Mouse (Mus musculus): ENCODE data around the gene Rasa3. TPM values are rescaled to one million over a fixed set of nuclear protein-coding genes. Genes with fewer than 3 reads are reported as not detected.
A peak's percentile ranks its signal among the peaks of the same experiment; 100 is the strongest.

The Rasa3 gene
- polyA plus RNA-seq, 1 experiment from 2014 or later: 20.9 TPM

- Histone ChIP-seq H3K9ac (ENCODE audit: low read length) (no peak overlapping the region), H3K4me1 (ENCODE audit: control insufficient read depth in 2 of 2, insufficient read depth in 2 of 2, low read length in 2 of 2) (peaks cover 22 to 33% of the 10 kb centered on the region in 2 experiments), H3K36me3 (ENCODE audit: control insufficient read depth, insufficient read depth, low read length) (no peaks in the 10 kb centered on the region), H3K27me3 (ENCODE audit: control insufficient read depth, insufficient read depth, low read length) (no peaks in the 10 kb centered on the region), H3K4me2 (ENCODE audit: low read length) (no peak overlapping the region), H3K4me3 (ENCODE audit: control insufficient read depth in 1 of 2, insufficient read depth in 1 of 2, low read depth in 1 of 2, low read length in 2 of 2) (no peak overlapping the region), H3K27ac (replicated peaks in 1 of 2; ENCODE audit: control insufficient read depth in 1 of 2, insufficient read depth in 1 of 2, low read depth in 2 of 2, low read length in 2 of 2) (no peak overlapping the region), H3K9me3 (ENCODE audit: control insufficient read depth, low read length) (no peaks in the 10 kb centered on the region)
- 74% methylated on average over 9 of the region's 9 CpGs for WGBS
- no peak for ATAC-seq (ENCODE audit: insufficient number of reproducible peaks, insufficient read depth, low FRiP score, low read depth)
Measured at GRCm38 (mm10) chr8:13640452-13640883, 36.9 kb downstream of the Rasa3 start.

- no peak overlapping the region for H3K4me2 ChIP-seq (ENCODE audit: low read length)
- H3K27me3 ChIP-seq (ENCODE audit: control insufficient read depth, insufficient read depth, low read length): no peaks in the 10 kb centered on the region
- no peak overlapping the region for H3K4me3 ChIP-seq (ENCODE audit: control insufficient read depth in 1 of 2, insufficient read depth in 1 of 2, low read depth in 1 of 2, low read length in 2 of 2)
- peaks cover 22% of the 10 kb centered on the region; the same call in 1 of the 2 replicates for H3K36me3 ChIP-seq (ENCODE audit: control insufficient read depth, insufficient read depth, low read length)
- ATAC-seq (ENCODE audit: insufficient number of reproducible peaks, insufficient read depth, low FRiP score, low read depth): no peak
- peak overlapping the region in 1 of 2 experiments; percentile 31; a peak in 1 of 4 replicates for H3K27ac ChIP-seq (replicated peaks in 1 of 2; ENCODE audit: control insufficient read depth in 1 of 2, insufficient read depth in 1 of 2, low read depth in 2 of 2, low read length in 2 of 2)
- 79% methylated on average over 6 of the region's 6 CpGs for WGBS
- H3K9me3 ChIP-seq (ENCODE audit: control insufficient read depth, low read length): peaks cover 4% of the 10 kb centered on the region; the same call in 1 of the 2 replicates
- H3K9ac ChIP-seq (ENCODE audit: low read length): no peak overlapping the region
- peaks cover 0 to 2% of the 10 kb centered on the region in 2 experiments; a peak in 2 of 4 replicates for H3K4me1 ChIP-seq (ENCODE audit: control insufficient read depth in 2 of 2, insufficient read depth in 2 of 2, low read length in 2 of 2)
Measured at GRCm38 (mm10) chr8:13633107-13633506, 44.3 kb downstream of the Rasa3 start.

- WGBS: 83% methylated on average over 6 of the region's 6 CpGs
Measured at GRCm38 (mm10) chr8:13632309-13632708, 45.1 kb downstream of the Rasa3 start.

GRCm38 (mm10) chr8:13630754-13631153 lies 46.6 kb downstream of the Rasa3 start:
- ATAC-seq (ENCODE audit: insufficient number of reproducible peaks, insufficient read depth, low FRiP score, low read depth): no peak

More at GRCm38 (mm10) chr8:13632309-13632708, 45.1 kb downstream of the Rasa3 start:
- Histone ChIP-seq H3K4me3 (ENCODE audit: control insufficient read depth in 1 of 2, insufficient read depth in 1 of 2, low read depth in 1 of 2, low read length in 2 of 2) (no peak overlapping the region), H3K27ac (replicated peaks in 1 of 2; ENCODE audit: control insufficient read depth in 1 of 2, insufficient read depth in 1 of 2, low read depth in 2 of 2, low read length in 2 of 2) (no peak overlapping the region), H3K4me2 (ENCODE audit: low read length) (no peak overlapping the region), H3K9ac (ENCODE audit: low read length) (no peak overlapping the region), H3K36me3 (ENCODE audit: control insufficient read depth, insufficient read depth, low read length) (peaks cover 25% of the 10 kb centered on the region), H3K27me3 (ENCODE audit: control insufficient read depth, insufficient read depth, low read length) (no peaks in the 10 kb centered on the region), H3K9me3 (ENCODE audit: control insufficient read depth, low read length) (peaks cover 4% of the 10 kb centered on the region; the same call in 1 of the 2 replicates), H3K4me1 (ENCODE audit: control insufficient read depth in 2 of 2, insufficient read depth in 2 of 2, low read length in 2 of 2) (peaks cover 0 to 2% of the 10 kb centered on the region in 2 experiments; a peak in 2 of 4 replicates)
- no peak for ATAC-seq (ENCODE audit: insufficient number of reproducible peaks, insufficient read depth, low FRiP score, low read depth)

DNA sequence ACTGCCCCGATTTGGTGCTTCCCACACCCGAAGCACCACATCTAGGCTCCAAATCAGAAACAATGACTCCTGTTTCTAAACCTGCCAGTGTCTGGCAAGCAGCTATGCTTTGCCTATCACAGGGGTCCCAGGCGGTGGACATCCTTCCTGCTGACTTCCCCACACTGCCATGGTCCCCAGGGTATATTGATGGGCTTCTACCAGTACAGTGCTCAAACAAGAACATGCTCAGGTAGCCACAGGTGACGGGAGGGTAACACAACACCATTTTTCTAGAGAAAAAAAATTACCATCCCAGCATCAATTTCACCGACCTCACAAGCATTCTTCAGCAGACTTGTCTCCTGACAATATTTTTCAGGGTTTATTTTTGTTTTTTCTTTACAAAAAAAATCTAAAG lies 47.2 kb downstream of the Rasa3 start:
- H3K27ac ChIP-seq (replicated peaks in 1 of 2; ENCODE audit: control insufficient read depth in 1 of 2, insufficient read depth in 1 of 2, low read depth in 2 of 2, low read length in 2 of 2): no peak overlapping the region
- H3K36me3 ChIP-seq (ENCODE audit: control insufficient read depth, insufficient read depth, low read length): peaks cover 34% of the 10 kb centered on the region
- peaks cover 8% of the 10 kb centered on the region; the same call in 1 of the 2 replicates for H3K9me3 ChIP-seq (ENCODE audit: control insufficient read depth, low read length)
- no peak for ATAC-seq (ENCODE audit: insufficient number of reproducible peaks, insufficient read depth, low FRiP score, low read depth)
- peaks cover 5 to 6% of the 10 kb centered on the region in 2 experiments for H3K4me1 ChIP-seq (ENCODE audit: control insufficient read depth in 2 of 2, insufficient read depth in 2 of 2, low read length in 2 of 2)
- H3K4me2 ChIP-seq (ENCODE audit: low read length): no peak overlapping the region
- H3K9ac ChIP-seq (ENCODE audit: low read length): no peak overlapping the region
- no peak overlapping the region for H3K4me3 ChIP-seq (ENCODE audit: control insufficient read depth in 1 of 2, insufficient read depth in 1 of 2, low read depth in 1 of 2, low read length in 2 of 2)
- no peaks in the 10 kb centered on the region for H3K27me3 ChIP-seq (ENCODE audit: control insufficient read depth, insufficient read depth, low read length)
- 74% methylated on average over 5 of the region's 5 CpGs for WGBS

More at GRCm38 (mm10) chr8:13630754-13631153, 46.6 kb downstream of the Rasa3 start:
- Histone ChIP-seq H3K9me3 (ENCODE audit: control insufficient read depth, low read length) (peaks cover 8% of the 10 kb centered on the region; the same call in 1 of the 2 replicates), H3K4me1 (ENCODE audit: control insufficient read depth in 2 of 2, insufficient read depth in 2 of 2, low read length in 2 of 2) (peaks cover 0 to 2% of the 10 kb centered on the region in 2 experiments; a peak in 2 of 4 replicates), H3K4me2 (ENCODE audit: low read length) (no peak overlapping the region), H3K9ac (ENCODE audit: low read length) (no peak overlapping the region), H3K36me3 (ENCODE audit: control insufficient read depth, insufficient read depth, low read length) (peaks cover 34% of the 10 kb centered on the region), H3K27ac (replicated peaks in 1 of 2; ENCODE audit: control insufficient read depth in 1 of 2, insufficient read depth in 1 of 2, low read depth in 2 of 2, low read length in 2 of 2) (no peak overlapping the region), H3K27me3 (ENCODE audit: control insufficient read depth, insufficient read depth, low read length) (no peaks in the 10 kb centered on the region), H3K4me3 (ENCODE audit: control insufficient read depth in 1 of 2, insufficient read depth in 1 of 2, low read depth in 1 of 2, low read length in 2 of 2) (no peak overlapping the region)
- WGBS: 68% methylated on average over 4 of the region's 4 CpGs

DNA sequence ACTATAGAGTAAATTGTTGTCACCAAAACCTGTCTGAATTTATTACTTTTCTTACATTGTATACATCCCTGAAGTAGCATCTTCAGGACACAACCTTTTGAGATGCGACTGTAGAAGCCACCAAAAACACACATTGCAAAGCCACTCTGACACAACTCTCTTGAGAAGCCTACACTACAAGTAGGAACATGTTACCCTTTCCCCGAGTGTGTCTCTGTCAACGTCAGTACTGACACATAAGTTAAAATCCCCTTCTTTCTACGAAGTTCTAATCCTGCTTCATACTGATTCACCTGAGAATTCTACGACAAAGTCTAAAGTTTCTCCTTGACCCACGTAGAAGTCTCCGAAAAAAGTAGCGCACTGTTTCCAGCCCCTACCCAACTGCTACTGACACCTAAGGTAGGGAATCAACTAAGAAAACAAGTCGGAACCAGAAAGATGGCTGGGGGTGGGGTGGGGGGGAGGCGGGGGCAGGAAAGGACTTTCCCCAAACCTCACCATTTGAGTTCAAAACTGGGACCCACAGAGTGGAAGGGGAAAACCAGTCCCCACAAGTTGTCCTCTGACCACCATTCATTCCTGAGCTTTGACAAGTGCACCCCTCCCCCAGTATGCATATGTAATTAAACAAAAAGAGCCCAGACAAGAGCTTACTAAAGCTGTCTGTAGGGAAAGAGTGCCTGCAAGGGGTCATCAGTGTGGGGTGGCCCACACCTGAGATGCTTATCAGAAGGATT lies 47.9 kb downstream of the Rasa3 start:
- Histone ChIP-seq H3K4me2 (ENCODE audit: low read length) (no peak overlapping the region), H3K27me3 (ENCODE audit: control insufficient read depth, insufficient read depth, low read length) (no peaks in the 10 kb centered on the region), H3K36me3 (ENCODE audit: control insufficient read depth, insufficient read depth, low read length) (peaks cover 34% of the 10 kb centered on the region), H3K4me3 (ENCODE audit: control insufficient read depth in 1 of 2, insufficient read depth in 1 of 2, low read depth in 1 of 2, low read length in 2 of 2) (no peak overlapping the region), H3K9ac (ENCODE audit: low read length) (no peak overlapping the region), H3K9me3 (ENCODE audit: control insufficient read depth, low read length) (peaks cover 8% of the 10 kb centered on the region; the same call in 1 of the 2 replicates), H3K4me1 (ENCODE audit: control insufficient read depth in 2 of 2, insufficient read depth in 2 of 2, low read length in 2 of 2) (peaks cover 11 to 12% of the 10 kb centered on the region in 2 experiments), H3K27ac (replicated peaks in 1 of 2; ENCODE audit: control insufficient read depth in 1 of 2, insufficient read depth in 1 of 2, low read depth in 2 of 2, low read length in 2 of 2) (no peak overlapping the region)
- WGBS: 87% methylated on average over 10 of the region's 10 CpGs
- no peak for ATAC-seq (ENCODE audit: insufficient number of reproducible peaks, insufficient read depth, low FRiP score, low read depth)

DNA sequence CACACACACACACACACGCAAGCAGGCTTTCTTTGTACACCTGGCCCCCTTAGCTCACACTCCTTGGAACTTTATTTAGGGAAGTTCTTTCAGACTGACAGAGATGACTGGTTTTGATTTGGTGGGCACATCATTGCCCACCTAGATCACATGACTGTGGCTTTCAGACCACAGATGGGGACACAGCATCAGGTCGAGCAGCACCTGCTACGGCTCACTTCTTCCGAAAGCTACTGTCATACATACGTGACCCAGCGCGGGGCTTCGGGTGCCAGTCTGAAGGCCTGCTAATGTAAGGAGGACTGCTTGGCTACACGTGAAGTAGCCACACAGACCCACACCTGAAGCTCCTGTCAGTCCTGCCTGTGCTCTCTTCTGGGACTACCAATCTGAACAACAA lies 49.3 kb downstream of the Rasa3 start:
- Histone ChIP-seq H3K9me3 (ENCODE audit: control insufficient read depth, low read length) (peaks cover 4% of the 10 kb centered on the region; the same call in 1 of the 2 replicates), H3K4me1 (ENCODE audit: control insufficient read depth in 2 of 2, insufficient read depth in 2 of 2, low read length in 2 of 2) (peaks cover 21 to 26% of the 10 kb centered on the region in 2 experiments), H3K4me2 (ENCODE audit: low read length) (no peak overlapping the region), H3K36me3 (ENCODE audit: control insufficient read depth, insufficient read depth, low read length) (peaks cover 34% of the 10 kb centered on the region), H3K9ac (ENCODE audit: low read length) (no peak overlapping the region), H3K27me3 (ENCODE audit: control insufficient read depth, insufficient read depth, low read length) (no peaks in the 10 kb centered on the region), H3K27ac (replicated peaks in 1 of 2; ENCODE audit: control insufficient read depth in 1 of 2, insufficient read depth in 1 of 2, low read depth in 2 of 2, low read length in 2 of 2) (no peak overlapping the region), H3K4me3 (ENCODE audit: control insufficient read depth in 1 of 2, insufficient read depth in 1 of 2, low read depth in 1 of 2, low read length in 2 of 2) (no peak overlapping the region)
- 97% methylated on average over 9 of the region's 9 CpGs for WGBS
- ATAC-seq (ENCODE audit: insufficient number of reproducible peaks, insufficient read depth, low FRiP score, low read depth): no peak
